Mouse (Mus musculus): ENCODE data around the gene Emsy. TPM values are rescaled to one million over a fixed set of nuclear protein-coding genes. Genes with fewer than 3 reads are reported as not detected.

Emsy gene
- polyA plus RNA-seq, 1 experiment, result 15.0 TPM

DNA sequence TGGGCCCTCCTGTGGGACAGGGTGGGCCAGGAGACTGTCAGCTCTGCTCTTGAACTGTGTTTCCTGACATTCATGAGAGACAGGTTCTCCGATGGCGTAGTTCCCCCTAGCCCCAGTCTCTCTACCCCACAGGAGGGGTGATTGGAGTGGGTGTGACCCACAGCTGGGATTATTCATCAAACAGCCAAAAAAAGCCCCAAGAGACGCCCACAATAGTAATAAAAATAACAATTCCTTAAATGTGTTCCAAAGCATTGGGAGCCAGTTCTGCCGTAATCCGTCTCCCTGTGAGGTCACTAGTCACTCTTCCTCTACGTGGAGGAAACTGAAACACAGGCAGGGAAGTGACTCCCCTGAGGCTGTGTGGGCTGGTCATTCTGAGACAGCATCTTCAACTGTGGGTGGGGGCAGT lies 113.8 kb downstream of the Emsy start:
- DNase-seq (ENCODE audit: low spot score), result no peak

DNA sequence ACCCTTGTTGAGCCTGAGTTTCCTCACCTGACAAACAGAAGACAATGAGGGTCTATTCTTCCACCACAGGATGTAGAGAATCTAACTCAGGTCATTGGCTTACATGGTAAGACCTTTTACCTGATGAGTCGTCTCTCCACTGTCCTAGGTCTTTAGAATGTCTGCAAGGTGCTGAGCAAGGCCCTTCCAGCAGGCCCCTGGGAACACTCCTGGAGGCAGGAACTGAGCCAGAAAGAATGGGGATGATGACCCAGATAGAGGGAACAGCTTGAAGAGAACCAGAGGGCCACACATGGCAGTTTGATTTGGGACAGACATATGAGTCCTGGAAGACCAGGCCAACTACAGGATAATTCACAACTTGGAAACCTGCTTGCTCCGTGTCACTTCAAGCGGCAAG lies 114.3 kb downstream of the Emsy start:
- DNase-seq (ENCODE audit: low spot score), result no peak

DNA sequence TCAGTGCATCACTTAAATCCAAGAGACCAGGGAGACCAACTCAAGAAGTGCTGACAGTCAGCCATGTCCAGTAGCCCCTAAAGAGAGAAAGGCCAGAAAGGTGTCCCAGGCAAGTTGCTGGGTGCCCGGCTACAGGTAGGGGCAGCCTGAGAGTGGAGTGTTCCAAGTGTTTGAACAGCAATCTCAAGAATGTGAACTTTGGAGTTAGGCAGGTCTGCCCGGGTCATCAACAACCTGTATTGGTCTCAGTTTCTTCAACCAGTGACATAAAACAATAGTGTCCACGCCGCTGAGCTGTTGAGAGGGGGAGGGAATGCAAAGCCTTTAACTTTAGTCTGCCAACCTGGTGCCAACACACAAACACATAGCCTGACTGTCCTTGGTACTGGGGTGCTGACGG lies 115.0 kb downstream of the Emsy start:
- no peak for DNase-seq (ENCODE audit: low spot score)

DNA sequence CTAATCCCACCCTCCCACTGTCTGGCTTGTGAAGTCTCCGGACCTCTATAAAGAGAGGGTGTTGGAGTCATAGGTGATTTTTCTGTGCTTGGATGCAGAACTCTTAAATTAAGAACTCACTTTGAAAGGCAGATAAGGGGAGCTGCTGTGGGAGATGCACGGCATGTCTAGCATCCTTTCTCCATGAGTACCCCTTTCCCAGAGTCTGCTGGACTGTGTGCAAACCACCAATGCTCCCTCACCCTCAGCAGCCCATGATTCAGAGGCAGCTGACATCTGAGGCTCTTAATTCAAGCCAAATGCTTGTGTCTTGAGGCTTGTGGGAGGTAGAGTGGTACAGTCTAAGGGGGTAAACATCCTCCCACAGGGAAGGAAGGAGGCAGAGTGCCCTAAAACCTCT lies 115.7 kb downstream of the Emsy start:
- DNase-seq (ENCODE audit: low spot score), result no peak

DNA sequence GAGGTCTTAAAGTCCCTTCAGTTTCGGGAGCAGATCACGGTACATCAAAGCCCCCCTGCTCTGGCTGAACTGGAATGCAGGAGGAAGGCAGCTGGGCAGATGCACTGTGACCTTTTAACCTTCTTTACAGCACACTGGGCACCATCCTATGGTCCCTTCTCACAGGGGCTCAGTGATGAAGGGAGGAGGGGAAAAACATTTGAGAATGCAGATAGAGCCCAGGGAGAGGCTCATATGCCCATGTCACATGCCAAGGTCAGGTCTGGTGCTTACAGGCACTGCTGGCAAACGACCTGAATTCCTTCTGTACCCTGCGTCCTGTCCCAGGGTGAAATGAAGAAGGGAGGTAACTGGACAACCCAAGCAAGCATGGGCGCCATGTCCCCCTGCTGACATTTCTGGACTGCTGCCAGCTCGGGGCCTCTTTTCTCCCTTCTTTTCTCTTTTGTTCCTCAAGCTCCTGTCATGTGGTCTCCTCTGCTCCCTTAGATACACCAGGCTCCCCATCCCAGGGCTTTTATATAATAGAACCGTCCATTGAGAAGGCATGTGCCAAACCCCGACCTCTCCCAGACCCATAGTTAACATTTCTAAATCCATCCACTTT lies 118.5 kb downstream of the Emsy start:
- DNase-seq (ENCODE audit: low spot score), result no peak

DNA sequence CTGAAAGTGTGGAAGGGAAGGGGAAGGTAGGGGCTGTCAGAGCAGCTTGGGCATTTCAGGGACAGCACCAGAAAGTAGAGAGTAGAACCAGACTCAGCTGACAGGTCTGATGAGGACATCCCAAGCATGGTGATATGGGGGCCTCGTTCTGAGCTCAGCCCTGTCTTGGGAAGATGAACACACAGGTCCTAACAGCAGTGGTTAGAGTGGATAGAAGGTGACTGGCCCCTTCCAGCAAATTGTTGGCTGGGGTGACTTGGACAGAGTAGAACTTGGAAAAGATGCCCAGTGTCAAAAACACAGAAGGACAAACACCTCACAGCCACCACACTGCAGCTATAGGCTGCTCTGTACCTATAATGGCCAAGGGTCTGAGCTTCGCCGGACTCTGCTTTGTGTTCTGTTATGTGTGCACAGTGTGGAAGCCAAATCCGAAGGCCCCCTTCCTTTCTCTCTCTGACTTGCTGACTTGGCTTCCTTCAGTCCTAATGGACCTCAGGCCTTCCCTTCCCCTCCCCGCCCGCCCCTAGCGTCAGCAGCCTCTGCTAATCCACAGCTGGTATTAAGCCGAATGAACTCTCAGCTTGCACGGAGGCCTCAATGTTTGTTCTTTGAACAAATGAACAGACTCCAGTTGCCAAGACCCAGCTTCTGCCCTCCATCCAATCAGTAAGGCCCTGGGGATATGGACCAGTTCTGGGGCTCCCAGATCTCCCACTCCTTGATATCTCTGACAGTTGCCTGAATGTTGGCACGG lies 119.2 kb downstream of the Emsy start:
- peak; percentile 9 for DNase-seq (ENCODE audit: low spot score)

Other genes with a start within 250 kb of the Emsy start
- 0.10 and 0.17 TPM in 2 replicates for gene Gucy2d, start 216.4 kb downstream of the Emsy start, polyA plus RNA-seq (2012; rRNA removed)
- gene Lrrc32, start 167.5 kb downstream of the Emsy start, polyA plus RNA-seq (2012; rRNA removed), result 12.6 and 17.6 TPM in 2 replicates
- gene Thap12, start 46.3 kb upstream of the Emsy start, polyA plus RNA-seq (2012; rRNA removed), result 44.8 and 52.7 TPM in 2 replicates
- gene Wnt11, start 178.3 kb upstream of the Emsy start, polyA plus RNA-seq (2012; rRNA removed), result 13.3 and 13.8 TPM in 2 replicates

Measured in urinary bladder, adult 2 months (tissue).